Mouse (Mus musculus): Measurements from ENCODE around the gene Rpl14. TPM values are rescaled to one million over a fixed set of nuclear protein-coding genes. Genes with fewer than 3 reads are reported as not detected.

Rpl14 gene
- polyA plus RNA-seq, 1 experiment from 2014 or later, result 782 TPM

DNA sequence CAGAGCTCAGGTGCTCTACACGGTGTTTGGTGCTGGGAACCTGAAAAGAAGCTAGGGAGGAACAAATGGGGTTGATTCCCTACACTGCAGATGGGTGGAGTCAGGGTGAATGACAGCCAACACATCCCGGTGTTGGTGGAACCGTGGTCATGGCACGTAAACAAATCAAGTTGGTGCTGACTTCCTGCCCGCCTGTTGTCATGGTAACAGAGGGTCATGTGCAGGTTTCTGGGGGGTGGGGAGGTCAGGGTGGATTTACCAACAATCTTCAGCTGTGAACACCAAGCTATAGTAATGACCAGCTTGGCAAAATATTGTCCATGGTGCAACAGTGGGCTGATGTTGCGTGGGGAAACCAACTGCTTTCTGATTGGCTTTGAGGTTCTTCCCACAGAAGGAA, 7.5 kb downstream of the Rpl14 start:
- Histone ChIP-seq H3K36me3 (ENCODE audit: control insufficient read depth, insufficient read depth, low read length) (peaks cover 20% of the 10 kb centered on the region), H3K27me3 (ENCODE audit: control insufficient read depth, insufficient read depth, low read depth, low read length) (no peaks in the 10 kb centered on the region), H3K9me3 (ENCODE audit: control insufficient read depth, low read length) (no peaks in the 10 kb centered on the region), H3K27ac (ENCODE audit: low read length) (no peak overlapping the region), H3K4me3 (ENCODE audit: low read length) (no peak overlapping the region), H3K9ac (ENCODE audit: low read length) (no peak overlapping the region), H3K4me2 (ENCODE audit: low read depth, low read length) (no peak overlapping the region), H3K4me1 (replicated peaks; ENCODE audit: control insufficient read depth, insufficient read depth, low read length) (peaks cover 16% of the 10 kb centered on the region)
- WGBS, result 37% methylated on average over 6 of the region's 6 CpGs
- no peak for ATAC-seq (ENCODE audit: low read depth)

- Histone ChIP-seq H3K9me3 (ENCODE audit: control insufficient read depth, low read length) (no peaks in the 10 kb centered on the region), H3K4me1 (replicated peaks; ENCODE audit: control insufficient read depth, insufficient read depth, low read length) (peaks cover 16% of the 10 kb centered on the region), H3K4me2 (ENCODE audit: low read depth, low read length) (no peak overlapping the region), H3K36me3 (ENCODE audit: control insufficient read depth, insufficient read depth, low read length) (peaks cover 12% of the 10 kb centered on the region), H3K27me3 (ENCODE audit: control insufficient read depth, insufficient read depth, low read depth, low read length) (no peaks in the 10 kb centered on the region), H3K4me3 (ENCODE audit: low read length) (no peak overlapping the region), H3K27ac (ENCODE audit: low read length) (no peak overlapping the region), H3K9ac (ENCODE audit: low read length) (no peak overlapping the region)
- ATAC-seq (ENCODE audit: low read depth), result no peak
- WGBS, result 69% methylated on average over 7 of the region's 7 CpGs
Measured at GRCm38 (mm10) chr9:120579808-120580207, 8.6 kb downstream of the Rpl14 start.

DNA sequence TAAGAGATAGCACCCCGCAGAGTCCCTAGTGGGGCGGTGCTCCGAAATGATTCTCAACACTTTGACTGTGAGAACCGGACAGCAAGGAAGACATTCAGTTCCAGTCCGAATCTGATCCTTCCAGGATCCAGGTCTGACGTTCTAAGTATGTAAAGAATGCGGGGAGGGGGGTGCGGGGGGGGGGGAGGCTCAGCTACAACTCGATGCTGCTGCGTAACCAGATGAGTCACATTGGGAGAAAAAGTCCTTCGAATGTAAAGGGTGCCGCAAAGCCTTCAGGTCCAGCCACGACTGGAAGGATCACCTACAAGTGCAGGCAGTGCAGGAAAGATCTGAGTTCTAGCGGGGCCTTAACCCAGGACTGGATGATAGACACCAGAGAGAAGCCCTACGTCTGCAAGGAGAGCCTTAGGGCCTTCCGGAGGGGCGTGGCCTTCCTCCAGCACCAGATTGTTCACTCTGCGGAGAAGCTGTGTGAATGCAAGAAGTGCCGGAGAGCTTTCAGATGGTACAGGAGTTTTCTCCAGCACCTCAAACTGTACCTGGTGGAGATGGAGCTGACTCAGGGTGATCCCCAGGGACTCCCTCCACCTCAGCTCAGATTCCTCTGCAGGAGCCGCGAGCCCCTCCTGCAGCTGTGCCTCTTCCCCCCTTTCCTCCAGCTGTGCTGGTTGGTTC, 10.8 kb downstream of the Rpl14 start:
- peak; percentile 81 for ATAC-seq (ENCODE audit: low read depth)
- H3K9ac ChIP-seq (ENCODE audit: low read length), result peak overlapping the region; percentile 74
- H3K27ac ChIP-seq (ENCODE audit: low read length), result peak overlapping the region; percentile 82
- peak overlapping the region; percentile 51 for H3K4me3 ChIP-seq (ENCODE audit: low read length)
- H3K4me1 ChIP-seq (replicated peaks; ENCODE audit: control insufficient read depth, insufficient read depth, low read length), result peaks cover 16% of the 10 kb centered on the region
- WGBS, result 12% methylated on average over 21 of the region's 21 CpGs
- no peaks in the 10 kb centered on the region for H3K27me3 ChIP-seq (ENCODE audit: control insufficient read depth, insufficient read depth, low read depth, low read length)
- peak overlapping the region; percentile 94 for H3K4me2 ChIP-seq (ENCODE audit: low read depth, low read length)
- H3K36me3 ChIP-seq (ENCODE audit: control insufficient read depth, insufficient read depth, low read length), result no peaks in the 10 kb centered on the region
- H3K9me3 ChIP-seq (ENCODE audit: control insufficient read depth, low read length), result no peaks in the 10 kb centered on the region

- peak overlapping the region; percentile 82 for H3K27ac ChIP-seq (ENCODE audit: low read length)
- WGBS, result 6% methylated on average over 28 of the region's 28 CpGs
- ATAC-seq (ENCODE audit: low read depth), result peak; percentile 90
Measured at GRCm38 (mm10) chr9:120582619-120583308, 11.5 kb downstream of the Rpl14 start.

DNA sequence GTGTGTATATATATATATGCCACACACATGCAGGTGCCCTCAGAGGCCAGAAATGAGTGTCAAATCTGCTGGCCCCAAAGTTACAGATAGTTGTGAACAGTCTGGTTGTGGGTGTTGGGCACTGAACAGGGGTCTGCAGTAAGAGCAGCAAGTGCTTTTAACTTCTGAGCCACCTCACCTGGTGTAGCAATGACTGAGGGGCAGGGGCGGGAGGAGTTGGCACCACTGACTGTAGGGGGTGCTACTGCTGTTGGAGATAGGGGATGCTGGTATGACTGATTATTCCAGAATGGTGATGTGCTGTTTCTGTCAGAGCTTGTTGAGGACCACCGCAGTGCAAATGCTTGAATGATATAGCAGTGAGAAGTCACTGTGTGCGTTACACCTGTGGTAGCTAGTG, 12.1 kb downstream of the Rpl14 start:
- ATAC-seq (ENCODE audit: low read depth), result no peak
- Histone ChIP-seq H3K4me3 (ENCODE audit: low read length) (no peak overlapping the region), H3K4me1 (replicated peaks; ENCODE audit: control insufficient read depth, insufficient read depth, low read length) (peaks cover 11% of the 10 kb centered on the region), H3K4me2 (ENCODE audit: low read depth, low read length) (peak overlapping the region; percentile 94), H3K36me3 (ENCODE audit: control insufficient read depth, insufficient read depth, low read length) (no peaks in the 10 kb centered on the region), H3K9me3 (ENCODE audit: control insufficient read depth, low read length) (no peaks in the 10 kb centered on the region), H3K9ac (ENCODE audit: low read length) (no peak overlapping the region), H3K27me3 (ENCODE audit: control insufficient read depth, insufficient read depth, low read depth, low read length) (no peaks in the 10 kb centered on the region), H3K27ac (ENCODE audit: low read length) (no peak overlapping the region)
- WGBS, result 68% methylated on average over 3 of the region's 3 CpGs

More at GRCm38 (mm10) chr9:120582619-120583308, 11.5 kb downstream of the Rpl14 start:
- Histone ChIP-seq H3K27me3 (ENCODE audit: control insufficient read depth, insufficient read depth, low read depth, low read length) (no peaks in the 10 kb centered on the region), H3K4me2 (ENCODE audit: low read depth, low read length) (peak overlapping the region; percentile 94), H3K9ac (ENCODE audit: low read length) (peak overlapping the region; percentile 74), H3K4me1 (replicated peaks; ENCODE audit: control insufficient read depth, insufficient read depth, low read length) (peaks cover 13% of the 10 kb centered on the region), H3K36me3 (ENCODE audit: control insufficient read depth, insufficient read depth, low read length) (no peaks in the 10 kb centered on the region), H3K9me3 (ENCODE audit: control insufficient read depth, low read length) (no peaks in the 10 kb centered on the region), H3K4me3 (ENCODE audit: low read length) (peak overlapping the region; percentile 51)

- H3K4me2 ChIP-seq (ENCODE audit: low read depth, low read length), result no peak overlapping the region
- WGBS, result 8% methylated on average over 3 of the region's 3 CpGs
Measured at GRCm38 (mm10) chr9:120586546-120586945, 15.3 kb downstream of the Rpl14 start.

GRCm38 (mm10) chr9:120591490-120591889, 20.2 kb downstream of the Rpl14 start:
- no peak for ATAC-seq (ENCODE audit: low read depth)
- no peaks in the 10 kb centered on the region for H3K27me3 ChIP-seq (ENCODE audit: control insufficient read depth, insufficient read depth, low read depth, low read length)
- H3K4me3 ChIP-seq (ENCODE audit: low read length), result no peak overlapping the region
- no peak overlapping the region for H3K9ac ChIP-seq (ENCODE audit: low read length)
- no peaks in the 10 kb centered on the region for H3K9me3 ChIP-seq (ENCODE audit: control insufficient read depth, low read length)
- H3K36me3 ChIP-seq (ENCODE audit: control insufficient read depth, insufficient read depth, low read length), result no peaks in the 10 kb centered on the region
- no peaks in the 10 kb centered on the region for H3K4me1 ChIP-seq (replicated peaks; ENCODE audit: control insufficient read depth, insufficient read depth, low read length)
- H3K4me2 ChIP-seq (ENCODE audit: low read depth, low read length), result no peak overlapping the region
- H3K27ac ChIP-seq (ENCODE audit: low read length), result no peak overlapping the region
- WGBS, result 1% methylated on average over 9 of the region's 9 CpGs

More at GRCm38 (mm10) chr9:120586546-120586945, 15.3 kb downstream of the Rpl14 start:
- Histone ChIP-seq H3K9me3 (ENCODE audit: control insufficient read depth, low read length) (no peaks in the 10 kb centered on the region), H3K4me1 (replicated peaks; ENCODE audit: control insufficient read depth, insufficient read depth, low read length) (peaks cover 11% of the 10 kb centered on the region), H3K9ac (ENCODE audit: low read length) (no peak overlapping the region), H3K36me3 (ENCODE audit: control insufficient read depth, insufficient read depth, low read length) (no peaks in the 10 kb centered on the region), H3K4me3 (ENCODE audit: low read length) (no peak overlapping the region), H3K27ac (ENCODE audit: low read length) (no peak overlapping the region), H3K27me3 (ENCODE audit: control insufficient read depth, insufficient read depth, low read depth, low read length) (no peaks in the 10 kb centered on the region)
- no peak for ATAC-seq (ENCODE audit: low read depth)

DNA sequence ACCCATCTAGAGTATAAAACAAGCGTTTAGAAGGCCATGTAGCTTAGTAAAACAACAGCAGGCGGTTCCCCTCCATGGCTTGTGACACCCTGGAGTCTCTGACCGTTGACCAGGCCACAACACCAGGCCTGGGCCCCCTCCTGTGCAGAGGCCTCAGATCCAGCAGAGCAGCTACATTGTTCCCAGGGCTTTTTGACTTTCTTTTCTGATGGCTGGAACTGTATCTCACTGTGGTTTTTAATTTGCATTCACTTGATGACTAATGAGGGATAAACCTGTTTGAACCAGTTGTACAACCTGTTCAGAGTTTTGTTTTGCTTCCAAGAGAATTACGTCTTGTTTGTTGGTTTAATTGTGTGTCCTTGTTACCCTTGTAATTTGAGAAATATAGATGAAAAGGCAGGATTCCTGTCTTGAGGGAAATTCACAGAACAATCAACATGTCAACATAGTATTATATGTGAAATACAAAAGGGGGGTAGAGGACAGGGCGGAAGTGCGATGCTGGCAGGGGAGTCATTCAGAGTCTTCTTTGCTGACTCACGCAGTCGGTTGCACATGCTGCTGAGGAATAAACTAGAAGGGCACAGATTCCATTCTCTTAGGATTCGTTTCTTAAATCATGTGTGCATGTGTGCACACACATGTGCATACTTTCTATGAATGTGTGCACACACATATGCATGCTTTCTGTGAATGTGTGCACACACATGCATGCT, 22.3 kb downstream of the Rpl14 start:
- H3K27ac ChIP-seq (ENCODE audit: low read length), result no peak overlapping the region
- no peak overlapping the region for H3K4me3 ChIP-seq (ENCODE audit: low read length)
- H3K36me3 ChIP-seq (ENCODE audit: control insufficient read depth, insufficient read depth, low read length), result no peaks in the 10 kb centered on the region
- H3K9me3 ChIP-seq (ENCODE audit: control insufficient read depth, low read length), result no peaks in the 10 kb centered on the region
- H3K4me1 ChIP-seq (replicated peaks; ENCODE audit: control insufficient read depth, insufficient read depth, low read length), result no peaks in the 10 kb centered on the region
- WGBS, result 65% methylated on average over 9 of the region's 9 CpGs
- no peaks in the 10 kb centered on the region for H3K27me3 ChIP-seq (ENCODE audit: control insufficient read depth, insufficient read depth, low read depth, low read length)
- H3K4me2 ChIP-seq (ENCODE audit: low read depth, low read length), result no peak overlapping the region
- H3K9ac ChIP-seq (ENCODE audit: low read length), result no peak overlapping the region
- no peak for ATAC-seq (ENCODE audit: low read depth)

DNA sequence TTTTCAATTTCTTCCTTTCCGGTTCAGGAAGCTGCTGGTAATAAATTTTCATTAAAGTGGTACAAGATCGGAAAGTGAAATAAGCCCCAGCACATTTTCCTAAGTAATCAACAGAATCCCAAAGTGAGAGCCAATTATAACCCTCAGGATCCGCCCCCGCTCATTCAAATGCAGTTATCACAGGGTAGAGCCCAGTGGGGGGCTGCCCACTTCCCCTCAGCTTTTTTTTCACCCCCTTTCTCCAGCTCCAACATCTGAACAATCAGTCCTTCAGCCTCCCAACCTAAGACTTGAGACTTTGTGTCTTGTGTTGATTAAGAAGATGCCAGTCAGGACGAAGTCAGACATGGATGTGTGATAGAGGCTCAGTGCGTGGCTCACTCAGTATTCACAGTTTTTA, 23.6 kb downstream of the Rpl14 start:
- H3K36me3 ChIP-seq (ENCODE audit: control insufficient read depth, insufficient read depth, low read length), result no peaks in the 10 kb centered on the region
- H3K4me1 ChIP-seq (replicated peaks; ENCODE audit: control insufficient read depth, insufficient read depth, low read length), result no peaks in the 10 kb centered on the region
- H3K27ac ChIP-seq (ENCODE audit: low read length), result no peak overlapping the region
- no peaks in the 10 kb centered on the region for H3K9me3 ChIP-seq (ENCODE audit: control insufficient read depth, low read length)
- H3K4me2 ChIP-seq (ENCODE audit: low read depth, low read length), result no peak overlapping the region
- 64% methylated on average over 6 of the region's 6 CpGs for WGBS
- no peak overlapping the region for H3K9ac ChIP-seq (ENCODE audit: low read length)
- no peaks in the 10 kb centered on the region for H3K27me3 ChIP-seq (ENCODE audit: control insufficient read depth, insufficient read depth, low read depth, low read length)
- ATAC-seq (ENCODE audit: low read depth), result no peak
- H3K4me3 ChIP-seq (ENCODE audit: low read length), result no peak overlapping the region

Data from lung, embryonic 16.5 days (tissue).